Mouse (Mus musculus) heart, adult 2 months (tissue): ENCODE data around the gene Eef2k.

Experiments used
- CTCF ChIP-seq: fragments of 200-600 bp; IDR thresholded peaks from 2 replicates; pipeline ENCODE4 v1.8.1; 2022; ENCODE audit warnings: antibody characterized with exemption, mild to moderate bottlenecking, moderate library complexity
- EP300 ChIP-seq: fragments of 200-500 bp; IDR thresholded peaks from 2 replicates; pipeline ENCODE4 v1.6.1; 2011; ENCODE audit warnings: low read depth, low read length, control low read depth; ENCODE audit not compliant: insufficient read depth

- TF ChIP-seq CTCF (no peak), EP300 (no peak)
Measured at GRCm38 (mm10) chr7:120879972-120880371, 37.3 kb downstream of the Eef2k start.
